Mouse (Mus musculus) cerebellum, adult 9-11 months (tissue): ENCODE measurements around the gene Olfr199.
"Not testable (repeated sequence)": the region's sequence is repeated elsewhere in the genome, so short reads cannot be mapped to it uniquely, and the experiment has no call there.

ENCODE experiments used
- DNase-seq: peaks from one replicate; pipeline ENCODE4 v3.0.0; 2022

The Olfr199 gene

DNA sequence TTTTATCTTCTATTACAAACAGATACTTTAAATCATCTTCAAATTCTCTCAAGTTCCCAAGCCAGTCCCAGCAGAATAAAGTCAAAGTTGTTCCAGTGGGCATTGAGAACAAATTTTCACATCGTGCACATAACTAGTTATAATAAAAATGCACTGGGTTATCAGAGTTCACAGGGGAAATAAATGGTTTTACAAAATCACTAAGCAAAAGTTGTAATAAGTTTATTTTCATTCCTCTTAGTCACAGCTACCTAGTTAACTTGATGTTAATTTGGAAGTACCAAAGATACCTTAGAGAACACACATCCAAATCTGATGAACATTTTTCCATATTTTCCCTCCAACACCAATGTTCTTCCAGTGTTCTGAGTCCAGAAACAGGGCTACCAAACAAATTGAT lies at the start of gene Olfr199:
Olfr199 (minus strand) TSS at position 101 of the 400 bp plus-strand sequence.
- DNase-seq: not testable (repeated sequence)

DNA sequence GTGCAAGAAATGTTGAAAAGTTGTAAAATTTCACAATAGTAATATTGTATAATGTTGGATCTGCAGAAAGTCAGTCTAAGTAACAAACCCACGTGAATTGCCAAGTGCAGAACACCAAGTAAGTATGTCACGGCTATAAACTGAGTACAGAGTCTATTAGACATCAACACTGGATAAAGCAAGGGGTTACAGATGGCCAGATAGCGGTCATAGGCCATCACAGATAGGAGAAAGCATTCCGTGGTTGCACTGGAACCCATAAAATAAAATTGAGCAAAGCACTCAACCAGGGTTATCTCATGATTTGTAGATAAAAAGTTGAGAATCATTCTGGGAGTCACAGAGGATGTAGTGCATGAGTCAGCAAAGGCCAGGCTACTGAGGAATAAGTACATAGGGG lies 49.5 kb upstream of the Olfr199 start:
- not testable (repeated sequence) for DNase-seq

DNA sequence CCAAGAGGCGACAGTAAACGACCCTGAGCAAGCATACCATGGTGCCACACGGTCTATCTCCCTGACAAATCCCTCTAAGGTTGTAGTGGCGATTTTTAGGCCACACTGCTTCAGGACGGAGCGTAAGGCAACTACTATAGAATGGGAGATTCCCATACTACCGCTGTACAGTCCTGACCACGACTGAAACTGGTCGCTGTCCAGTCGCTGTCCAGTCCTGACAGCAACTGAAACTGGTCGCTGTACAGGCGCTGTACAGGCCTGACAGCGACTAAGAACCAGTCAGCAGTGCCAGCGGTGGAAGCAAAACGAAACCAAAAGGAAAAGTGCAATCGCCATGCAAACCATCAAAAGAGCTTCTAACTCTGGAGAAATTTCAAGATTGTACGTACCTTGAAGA lies 30.1 kb upstream of the Olfr199 start:
- DNase-seq: no peak

DNA sequence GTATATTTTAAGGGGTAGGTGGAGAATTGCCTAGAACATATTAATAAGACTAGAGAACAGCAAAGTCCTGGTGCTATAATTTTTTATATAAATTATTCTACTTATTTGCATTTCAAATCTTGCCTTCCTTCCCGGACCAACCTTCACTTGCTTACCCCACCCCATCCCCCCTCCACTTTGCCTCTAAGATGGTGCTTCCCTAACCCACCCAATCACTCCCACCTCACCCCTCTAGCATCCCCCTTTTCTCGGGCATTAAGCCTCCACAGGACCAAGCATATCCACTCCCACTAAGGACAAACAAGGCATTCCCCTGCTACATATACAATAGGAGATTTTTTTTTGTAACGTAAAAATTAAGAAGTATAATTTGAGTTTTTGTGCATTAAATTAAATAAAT lies 1.7 kb downstream of the Olfr199 start:
- not testable (repeated sequence) for DNase-seq

DNA sequence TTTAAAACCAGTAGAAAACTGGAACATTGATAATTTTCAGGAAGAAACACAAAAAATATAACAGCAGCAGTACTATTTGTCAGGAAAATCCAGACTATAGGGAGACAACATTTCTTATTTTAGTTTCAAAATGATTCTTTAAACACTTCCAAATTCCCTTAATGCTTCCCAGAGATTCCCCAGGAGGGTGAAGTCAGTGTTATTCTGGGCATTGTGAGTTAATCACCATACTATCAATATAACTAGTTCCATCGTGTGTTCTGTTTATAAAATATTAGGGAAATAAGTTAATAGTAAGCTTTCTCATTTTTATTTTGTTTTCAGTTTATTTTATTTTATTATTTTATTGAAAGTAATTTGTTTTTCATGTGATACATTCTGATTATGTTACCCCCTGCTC lies 16.1 kb downstream of the Olfr199 start, which contains the start of gene Olfr198:
Olfr198 (minus strand) TSS at position 101 of the 400 bp plus-strand sequence.
- not testable (repeated sequence) for DNase-seq

DNA sequence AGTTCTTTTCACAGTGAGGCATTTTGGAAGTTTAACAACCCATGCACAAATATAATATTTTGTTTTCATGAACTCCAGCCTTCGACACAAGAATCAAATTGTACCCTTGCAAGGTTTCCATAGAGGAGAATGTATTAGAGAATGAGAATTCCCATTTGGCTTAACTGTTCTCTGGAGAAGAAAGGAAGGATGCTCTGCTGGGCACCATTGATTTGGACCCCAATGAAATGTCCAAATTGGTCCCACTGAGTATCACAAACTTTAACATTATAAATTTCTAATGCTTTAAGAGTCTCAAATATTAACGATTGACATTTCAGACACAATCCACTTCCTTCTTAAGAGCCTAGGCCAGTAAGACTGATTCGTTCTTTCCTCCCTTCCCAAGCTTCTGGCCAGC lies 49.2 kb downstream of the Olfr199 start, which contains the start of gene Olfr196:
Olfr196 (minus strand) TSS at position 101 of the 400 bp plus-strand sequence.
- no peak for DNase-seq
